Mouse (Mus musculus): ENCODE measurements at regions not wholly inside any gene's neighbourhood (a gene's known extent, or its start where the extent isn't known, plus 50 kb on each side); places are given as distances from the start of the nearest gene placed in this dataset.

DNA sequence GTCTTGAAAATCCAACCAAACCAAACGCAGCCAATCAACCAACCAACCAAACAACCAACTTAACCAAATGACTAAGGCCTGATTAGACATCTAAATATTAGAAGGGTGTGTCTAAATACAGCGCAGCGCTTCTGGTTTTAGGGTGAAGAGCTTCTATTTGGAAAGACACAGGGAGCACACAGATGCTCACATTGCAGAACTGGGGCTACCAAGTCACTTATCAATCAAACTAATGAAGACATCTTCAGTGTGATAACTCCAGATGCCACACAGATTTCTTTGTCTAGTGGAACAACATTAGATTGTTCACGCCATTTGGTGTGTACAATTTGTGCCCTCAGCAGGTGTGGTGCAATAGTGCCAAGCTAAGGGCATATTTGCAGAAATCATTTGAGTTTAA, 76.6 kb upstream of the Cwc22 start:
- TF ChIP-seq CTCF (IDR thresholded peaks at IDR 0.05; ENCODE audit: low read depth) (no peak), EP300 (optimal IDR thresholded peaks at IDR 0.05) (no peak)
